Mouse (Mus musculus) cerebellum, adult 11 months (tissue): ENCODE measurements around the gene Wdr90.
A peak's percentile ranks its signal among the peaks of the same experiment; 100 is the strongest.

Experiments
- DNase-seq: peaks from one replicate; pipeline ENCODE4 v3.0.0; 2022

Gene Wdr90

DNA sequence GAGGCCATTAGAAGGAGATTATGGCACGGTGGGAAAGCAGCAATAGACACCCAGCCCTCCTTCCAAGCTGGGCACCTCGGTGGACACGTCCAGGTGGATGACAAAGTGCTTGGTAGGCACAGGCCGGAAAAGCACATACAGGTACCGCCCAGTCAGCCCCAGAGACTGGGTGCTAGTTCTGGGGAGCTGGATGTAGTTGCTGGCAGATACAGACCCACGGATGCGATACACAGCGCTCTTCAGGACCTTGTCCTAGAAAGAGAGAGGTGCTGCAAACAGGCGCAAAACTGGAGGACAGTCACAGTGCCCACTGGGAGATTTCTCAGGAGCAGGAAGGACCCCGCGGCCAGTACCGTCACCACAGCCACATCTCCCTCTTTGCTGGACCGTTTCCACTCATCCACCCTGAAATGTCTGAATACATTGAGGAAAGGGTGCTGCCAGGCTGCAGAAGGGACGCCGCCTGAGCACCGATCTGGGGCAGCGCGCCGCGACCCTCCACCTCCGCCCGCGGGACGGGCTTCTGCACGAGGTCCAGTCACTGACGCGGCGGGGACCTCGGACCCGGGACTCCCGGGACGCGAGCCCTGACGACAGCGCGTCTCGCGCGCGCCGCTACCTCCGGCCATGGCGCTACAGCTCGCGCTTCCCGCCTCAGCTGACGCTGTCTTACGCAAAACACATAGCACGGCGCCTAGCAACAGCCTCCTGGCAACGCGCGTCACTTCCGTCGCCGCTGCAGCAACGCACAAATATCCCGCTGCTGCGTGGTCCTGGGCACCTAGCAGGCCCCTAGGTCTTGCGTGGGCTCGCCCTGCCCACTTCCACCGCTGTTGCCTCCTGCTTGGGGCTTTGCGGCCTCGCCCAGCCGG, at the start of gene Wdr90:
TSS of gene Wdr90 (minus strand) at position 670 of the 872 bp plus-strand sequence.
- peak; percentile 85 for DNase-seq

DNA sequence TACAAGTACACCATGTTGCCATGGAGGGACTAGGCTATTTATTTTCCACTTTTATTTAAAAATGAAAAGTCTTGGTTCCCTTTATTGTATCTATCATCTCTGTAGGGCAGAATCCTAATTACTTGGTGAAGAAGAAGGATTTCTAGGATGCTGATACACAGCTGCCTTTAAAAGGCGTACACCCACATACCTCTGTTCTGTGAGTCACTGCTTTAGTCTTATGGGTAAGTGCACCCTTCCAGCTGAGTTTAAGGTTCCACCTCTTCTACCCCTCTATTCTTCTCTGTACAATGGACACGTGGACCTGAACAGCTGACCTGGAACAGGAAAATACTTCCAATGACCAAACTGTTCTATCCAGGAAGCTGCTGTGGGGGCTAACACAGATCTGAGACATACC, 46.3 kb upstream of the Wdr90 start:
- DNase-seq: no peak

DNA sequence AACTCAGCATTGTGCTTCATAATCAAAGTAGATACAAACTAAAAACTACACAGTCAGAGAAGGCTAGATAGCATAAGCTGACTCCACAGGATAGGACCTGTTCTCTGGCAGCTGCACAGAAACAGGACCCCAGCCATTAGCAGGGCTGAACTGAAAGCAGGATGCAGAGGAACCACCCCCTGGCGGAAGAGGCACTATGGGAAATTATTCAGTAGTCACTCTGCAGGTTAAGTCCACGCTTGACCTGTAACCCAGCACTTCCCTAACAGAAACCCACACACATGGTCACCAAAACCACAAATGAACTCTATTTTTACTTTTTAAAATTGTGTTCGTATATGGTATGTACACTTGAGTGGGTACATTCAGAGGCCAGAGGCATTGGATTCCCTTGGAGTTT, 41.8 kb upstream of the Wdr90 start:
- DNase-seq: no peak

DNA sequence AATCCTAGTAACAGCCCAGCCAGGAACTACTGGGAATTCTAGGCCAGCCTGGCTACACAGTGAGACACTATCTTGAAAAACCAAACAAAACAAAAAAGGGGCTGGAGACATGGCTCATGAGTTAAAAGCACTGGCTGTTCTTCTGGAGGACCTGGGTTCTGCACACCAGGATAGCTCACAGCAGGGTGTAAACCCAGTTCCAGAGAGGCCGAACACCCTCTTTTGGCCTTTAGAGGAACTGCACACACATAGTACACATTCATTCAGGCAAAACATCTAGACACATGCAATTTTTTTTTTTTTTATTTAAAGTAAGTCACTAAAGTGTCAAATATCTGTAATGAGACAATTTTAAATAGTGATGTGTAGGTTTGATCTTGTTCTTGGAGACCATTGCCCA, 38.9 kb upstream of the Wdr90 start:
- DNase-seq: no peak

DNA sequence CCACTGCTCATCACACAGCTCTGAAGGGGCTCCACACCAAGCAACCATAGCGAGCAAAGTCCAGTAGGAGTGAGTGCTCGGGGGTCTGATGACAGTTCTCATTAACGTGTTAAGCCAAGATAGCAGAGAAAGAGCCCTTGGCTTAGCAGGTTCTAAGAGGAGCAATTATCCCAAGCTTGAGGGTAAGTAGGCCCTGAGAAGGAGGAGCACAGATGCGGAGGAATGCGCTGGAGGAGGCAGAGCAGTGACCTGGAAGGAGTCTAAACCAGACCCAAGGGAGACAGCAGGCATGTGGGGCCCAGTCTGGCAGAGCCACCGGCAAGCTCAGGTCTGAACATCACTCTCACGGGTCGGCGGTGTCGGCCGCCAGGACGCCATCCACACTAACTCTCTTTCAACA, 34.6 kb upstream of the Wdr90 start:
- DNase-seq: no peak

DNA sequence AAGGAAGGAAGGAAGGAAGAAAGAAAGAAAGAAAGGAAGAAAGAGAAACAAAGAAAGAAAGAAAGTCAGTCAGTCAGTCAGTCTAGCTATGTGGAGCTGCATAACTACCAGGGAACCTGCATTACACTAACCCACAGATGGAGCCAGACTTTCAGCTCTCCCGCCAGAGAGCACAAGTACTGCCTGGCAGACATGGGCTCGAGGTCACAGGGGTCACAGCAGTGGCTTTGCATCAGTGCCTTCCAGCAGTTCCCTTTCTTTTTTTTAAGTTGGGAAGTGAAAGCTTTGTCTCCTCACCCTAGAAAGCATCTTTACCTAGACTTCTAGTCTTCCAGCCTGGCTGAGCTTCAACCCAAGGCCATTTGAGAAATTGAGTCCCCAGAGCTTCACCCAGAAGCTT, 34.1 kb upstream of the Wdr90 start:
- no peak for DNase-seq

DNA sequence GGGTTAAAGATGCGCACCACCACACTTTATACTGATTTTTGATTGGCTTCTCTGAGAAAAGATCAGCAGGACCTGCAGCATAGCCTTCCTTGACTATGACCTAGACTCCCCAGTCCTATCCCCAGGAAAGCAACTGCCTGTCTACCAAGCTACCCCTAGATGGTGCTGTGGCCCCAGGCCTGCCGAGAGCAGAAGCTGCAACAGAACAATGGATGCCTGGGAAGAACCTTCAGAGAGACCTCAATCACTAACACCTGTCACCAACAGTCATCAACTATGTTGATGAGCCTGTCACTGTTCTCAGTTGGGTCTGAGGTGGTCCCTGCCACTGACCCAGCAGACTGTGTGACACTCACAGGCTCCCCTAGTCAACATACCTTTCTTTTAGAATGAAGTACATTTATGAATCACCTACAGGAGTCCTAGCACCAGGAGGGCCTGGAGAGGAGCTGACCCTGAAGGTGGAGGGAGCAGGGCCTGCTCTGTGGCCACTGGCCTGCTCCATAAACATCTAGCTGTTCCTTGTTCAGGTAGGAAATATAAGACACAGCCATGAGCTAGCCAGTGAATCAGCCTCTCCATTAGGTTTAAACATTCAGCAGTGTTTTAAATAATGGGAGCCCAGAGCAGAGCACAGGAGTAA, 32.8 kb upstream of the Wdr90 start:
- peak; percentile 75 for DNase-seq

DNA sequence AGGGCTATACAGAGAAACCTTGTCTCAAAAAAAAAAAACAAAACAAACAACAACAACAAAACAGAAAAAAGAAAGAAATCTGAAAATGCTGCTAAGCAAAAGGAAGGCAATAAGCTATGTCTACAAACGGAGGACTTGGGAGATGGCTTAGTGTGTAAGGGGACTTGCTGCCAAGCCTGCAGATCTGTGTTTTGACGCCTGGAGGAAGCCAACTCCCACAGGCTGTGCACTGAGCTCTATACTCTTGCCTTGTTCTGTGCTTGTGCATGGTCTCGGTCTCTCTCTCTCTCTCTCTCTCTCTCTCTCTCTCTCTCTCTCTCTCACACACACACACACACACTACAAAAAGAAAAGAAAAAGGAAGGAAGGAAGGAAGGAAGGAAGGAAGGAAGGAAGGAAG, 27.5 kb upstream of the Wdr90 start:
- DNase-seq: no peak

DNA sequence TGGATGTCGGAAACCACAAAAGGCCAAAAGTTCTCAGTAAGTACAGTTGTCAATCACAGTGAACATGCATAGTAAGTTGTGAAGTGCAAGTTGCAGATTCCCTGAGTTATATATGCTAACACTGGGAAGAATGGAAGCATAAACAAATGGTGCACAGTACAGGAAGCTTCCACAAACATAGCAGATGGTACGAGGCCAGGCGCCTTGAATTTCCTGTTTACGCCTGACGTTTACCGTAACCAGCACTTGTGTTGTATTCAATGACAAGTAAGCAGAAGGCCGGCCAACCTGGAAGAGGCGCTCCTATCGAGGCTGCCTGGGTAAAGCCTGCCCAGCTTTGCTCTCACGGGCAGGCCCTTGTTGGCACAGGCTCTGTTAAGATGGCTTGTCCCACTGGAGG, 26.2 kb upstream of the Wdr90 start:
- no peak for DNase-seq

DNA sequence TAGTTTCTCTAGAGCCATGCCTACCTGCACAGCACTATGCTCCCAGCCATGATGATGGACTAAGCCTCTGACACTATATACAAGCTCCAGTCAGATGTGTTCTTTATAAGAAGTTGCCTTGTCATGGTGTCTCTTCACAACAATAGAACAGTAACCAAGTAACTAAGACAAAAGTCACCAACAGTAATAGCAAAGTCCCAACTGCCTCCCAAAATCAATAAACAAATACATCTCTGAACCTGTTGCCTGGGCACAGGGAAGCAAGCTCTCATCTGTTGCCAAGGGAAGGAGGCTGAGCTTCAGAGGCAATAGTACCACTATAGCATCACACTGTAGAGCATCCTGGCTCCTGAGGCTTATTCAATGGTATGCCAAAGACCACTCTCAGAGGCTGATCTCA, 25.5 kb upstream of the Wdr90 start:
- no peak for DNase-seq

DNA sequence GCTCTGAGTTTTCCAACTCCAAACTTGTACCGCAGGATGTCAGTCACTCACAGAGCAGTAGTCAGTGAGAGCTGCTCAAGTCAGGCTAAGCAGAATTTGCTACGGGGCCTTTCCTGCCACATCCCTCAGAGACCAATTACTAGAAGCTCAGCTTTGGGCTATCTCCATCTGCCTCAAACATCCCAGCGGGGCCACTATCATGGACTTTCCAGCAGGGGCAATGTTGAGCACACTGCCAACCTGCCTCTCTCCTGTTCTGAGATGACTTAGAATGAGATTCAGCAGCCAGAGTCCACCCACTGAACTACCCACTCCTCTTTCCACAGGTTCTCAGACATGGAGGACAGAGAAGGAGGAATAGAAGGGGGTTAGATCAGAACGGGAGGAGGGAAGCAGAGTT, 24.3 kb upstream of the Wdr90 start:
- no peak for DNase-seq

DNA sequence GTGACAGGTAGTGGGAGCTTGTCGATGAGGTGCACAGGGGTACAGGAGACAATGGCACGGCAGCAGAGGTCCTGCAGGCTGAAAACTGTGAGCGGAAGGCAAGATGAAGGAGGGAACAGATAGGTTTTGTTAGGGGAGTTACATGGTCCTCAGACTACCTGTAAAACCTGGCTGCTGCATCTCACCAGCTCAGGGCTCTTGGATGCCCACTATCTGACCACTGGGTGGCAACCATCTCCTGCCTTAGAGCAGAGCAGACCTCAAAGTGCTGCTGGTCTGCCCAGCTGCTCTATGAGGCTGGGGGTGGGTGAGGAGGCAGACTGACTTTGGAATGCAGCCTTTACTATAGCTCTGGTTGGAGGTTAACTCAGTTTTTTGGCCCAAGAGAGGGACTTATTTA, 22.5 kb upstream of the Wdr90 start:
- no peak for DNase-seq

DNA sequence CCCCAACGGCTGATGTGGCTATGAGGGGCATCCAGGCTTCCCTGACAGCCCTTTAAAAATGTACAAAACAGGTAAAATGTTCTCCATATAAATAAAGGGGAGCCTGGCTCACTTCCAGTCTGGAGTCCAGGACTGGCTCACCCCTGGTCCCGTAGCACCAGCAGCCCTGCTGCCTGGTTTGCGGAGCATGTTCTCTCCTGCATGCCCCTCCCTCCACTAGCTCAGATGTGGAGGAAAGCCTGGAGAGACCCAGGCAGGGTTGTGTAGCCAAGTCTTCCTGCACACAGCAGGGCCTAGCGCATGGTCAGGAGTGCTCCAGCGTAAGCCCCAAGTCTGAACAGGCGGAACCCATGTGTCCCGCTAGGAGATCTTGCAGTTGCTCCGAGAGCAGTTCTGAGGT, 22.0 kb upstream of the Wdr90 start:
- no peak for DNase-seq

DNA sequence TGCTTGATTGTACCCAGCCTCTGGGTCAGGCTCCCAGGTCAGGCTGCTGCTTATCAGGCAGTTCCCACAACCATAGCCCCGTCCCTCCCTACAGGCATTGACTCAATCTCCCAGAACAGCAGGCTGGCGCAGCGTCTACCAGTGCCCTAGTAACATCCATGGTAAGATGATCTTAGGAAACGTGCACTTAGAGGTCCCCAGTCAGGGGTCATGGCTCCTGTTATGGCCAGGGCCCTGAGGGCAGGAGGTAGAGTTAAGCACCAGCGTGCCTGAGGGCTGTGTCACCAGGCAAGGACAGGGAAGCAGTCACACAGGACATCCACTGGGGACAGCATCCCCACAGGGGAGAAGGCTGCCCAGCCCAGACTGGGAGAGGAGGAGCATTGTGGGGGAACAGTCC, 21.0 kb upstream of the Wdr90 start:
- DNase-seq: no peak

DNA sequence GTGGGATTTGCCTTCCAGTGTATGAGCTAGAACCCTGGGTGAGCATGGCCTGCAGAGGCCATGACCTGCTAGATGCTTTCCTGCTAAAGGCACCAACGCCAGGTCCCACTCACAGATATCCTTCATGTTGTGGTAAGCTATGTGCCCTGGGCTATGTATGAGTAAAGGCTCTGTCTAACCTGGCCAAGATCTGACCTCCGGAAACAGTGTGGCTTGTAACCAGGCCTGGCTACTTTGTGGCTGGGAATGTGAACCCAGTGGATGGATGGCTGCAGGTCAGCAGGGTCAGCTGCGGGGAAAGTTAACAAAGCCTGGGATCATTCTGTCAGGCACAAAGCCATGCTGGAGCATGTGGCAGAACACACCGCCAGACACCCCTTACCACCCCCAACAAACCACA, 20.4 kb upstream of the Wdr90 start:
- DNase-seq: no peak

DNA sequence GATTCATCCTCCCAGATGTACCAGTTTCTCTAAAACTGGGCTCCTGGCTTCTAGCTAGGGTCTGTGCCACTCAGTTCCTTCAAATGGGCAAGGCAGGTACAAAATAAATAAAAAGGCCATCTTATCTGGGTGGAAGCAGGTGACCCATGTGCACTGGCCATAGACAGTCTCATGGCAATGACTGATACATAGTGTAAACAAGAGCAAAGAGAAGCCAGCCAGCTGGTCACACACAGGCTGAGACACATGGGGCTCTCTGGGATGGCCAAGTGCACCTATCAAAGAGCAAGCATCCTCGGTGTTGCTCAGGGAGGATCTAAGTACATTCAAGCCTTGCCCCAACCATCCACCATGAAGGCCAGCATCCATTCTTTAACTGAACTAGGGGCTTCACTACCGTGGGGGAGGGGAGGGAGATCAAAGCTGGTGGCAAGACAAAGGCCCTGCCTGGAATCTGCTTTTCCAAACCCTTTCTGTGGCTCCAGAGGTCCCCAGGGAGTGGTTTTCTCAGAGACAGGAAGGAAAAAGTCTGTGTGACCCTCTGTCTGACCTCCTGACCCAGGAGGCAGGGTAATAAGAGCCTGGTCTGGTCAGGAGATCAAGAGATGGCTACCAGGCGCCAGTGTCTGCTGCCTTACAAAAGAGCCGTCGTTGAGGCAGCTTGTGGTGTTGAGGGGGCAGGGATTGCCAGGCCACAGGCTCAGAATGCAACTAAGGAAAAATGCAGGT, 19.8 kb upstream of the Wdr90 start:
- no peak for DNase-seq

DNA sequence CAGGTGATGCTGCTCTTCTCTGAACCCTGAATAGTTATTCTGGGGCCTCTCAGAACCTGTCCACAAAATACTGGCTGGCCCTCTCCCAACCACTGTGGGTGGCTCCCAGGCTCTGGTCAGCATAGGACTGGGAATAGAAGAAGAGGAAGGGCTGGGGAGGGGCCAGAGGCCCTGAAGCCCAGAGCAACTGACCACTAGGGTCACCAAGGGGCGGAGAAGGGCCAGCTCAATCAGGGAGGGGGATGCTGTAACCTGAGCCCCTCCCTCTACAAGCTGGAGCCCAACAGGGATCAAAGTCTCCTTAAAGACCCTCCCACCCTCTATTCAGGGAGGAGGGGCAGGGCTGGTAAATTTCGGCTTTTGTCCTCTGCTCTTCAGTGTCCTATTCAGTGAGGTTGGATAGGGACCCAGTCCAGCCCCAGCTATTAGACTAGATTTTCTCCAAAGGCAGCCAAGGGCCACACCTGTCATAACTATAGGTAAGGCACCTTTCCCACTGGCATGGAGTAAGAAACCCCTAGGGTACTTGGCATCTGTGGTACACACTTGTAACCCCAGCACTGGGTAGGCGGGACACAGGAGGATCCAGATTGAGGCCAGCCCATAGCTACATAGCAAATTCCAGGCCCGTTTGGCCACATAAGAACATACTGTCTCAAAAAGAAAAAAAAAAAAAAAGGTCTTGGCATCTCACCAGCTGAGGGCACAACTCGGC, 19.1 kb upstream of the Wdr90 start, which contains the start of gene Wfikkn1:
TSS of gene Wfikkn1 (minus strand) at position 663 of the 715 bp plus-strand sequence.
- DNase-seq: no peak

DNA sequence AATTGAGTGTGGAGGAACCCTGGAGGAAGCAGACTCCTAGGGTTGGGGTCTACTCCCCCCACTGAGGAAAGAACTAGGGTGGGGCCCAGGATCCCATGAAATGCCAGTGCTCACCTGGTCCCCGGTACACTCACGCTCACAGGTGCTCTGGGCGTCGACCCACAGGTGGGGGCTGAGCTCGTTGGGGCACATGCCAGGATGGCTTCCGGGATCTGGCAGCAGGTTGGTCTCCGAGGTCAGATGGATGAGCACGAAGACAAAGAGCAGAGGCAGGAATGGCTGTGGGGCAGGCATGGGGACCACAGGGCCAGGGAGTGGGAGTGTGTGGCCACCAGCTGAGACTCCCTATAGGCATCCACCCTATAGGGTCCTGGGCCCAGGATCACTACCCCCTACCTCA, 18.4 kb upstream of the Wdr90 start:
- DNase-seq: no peak

DNA sequence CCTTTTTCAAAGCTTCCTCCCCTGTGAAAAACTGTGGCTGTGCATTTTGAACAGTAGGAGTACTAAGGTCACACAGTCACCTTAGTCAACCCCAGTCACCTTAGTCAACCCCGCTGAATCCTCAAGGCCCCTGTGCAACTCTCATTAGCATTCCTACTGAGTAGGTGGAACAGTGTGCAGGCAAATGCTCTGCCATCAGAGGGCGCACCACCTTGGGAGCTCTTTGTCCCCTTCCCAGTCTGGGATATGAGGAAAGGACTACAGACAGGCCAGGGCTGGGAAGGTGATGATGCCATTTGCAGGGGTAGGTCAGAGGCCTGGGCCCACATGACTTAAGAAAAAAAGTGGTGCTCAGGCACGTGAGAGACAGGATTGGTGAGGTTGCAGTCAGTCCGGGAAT, 18.0 kb upstream of the Wdr90 start:
- DNase-seq: no peak

DNA sequence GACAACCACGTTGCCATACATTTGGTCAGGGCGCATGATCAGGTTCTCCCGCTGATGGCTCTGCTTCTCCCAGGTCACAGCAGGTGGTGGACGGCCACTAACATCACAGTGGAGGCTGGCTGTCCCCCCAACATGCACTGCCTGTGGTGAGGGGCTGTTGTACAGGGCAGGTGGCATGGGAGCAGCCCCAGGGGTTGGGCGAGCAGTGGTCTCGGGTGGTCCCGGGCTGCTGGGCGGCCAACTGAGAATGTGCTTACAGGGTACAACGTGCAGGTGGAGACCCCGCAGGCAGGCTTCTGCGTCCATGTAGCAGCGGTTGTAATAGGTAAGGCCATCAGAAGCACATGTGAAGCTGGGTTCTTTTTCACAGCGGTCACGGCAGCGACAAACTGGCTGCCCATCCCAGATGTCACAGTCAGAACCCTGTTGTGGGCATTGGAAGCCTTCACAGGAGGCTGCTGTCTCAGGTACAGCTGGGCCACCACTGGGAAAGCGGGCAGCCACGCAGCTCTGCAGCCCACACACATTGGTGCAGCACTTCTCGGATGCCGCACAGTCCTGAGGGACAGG, 17.4 kb upstream of the Wdr90 start:
- DNase-seq: no peak

DNA sequence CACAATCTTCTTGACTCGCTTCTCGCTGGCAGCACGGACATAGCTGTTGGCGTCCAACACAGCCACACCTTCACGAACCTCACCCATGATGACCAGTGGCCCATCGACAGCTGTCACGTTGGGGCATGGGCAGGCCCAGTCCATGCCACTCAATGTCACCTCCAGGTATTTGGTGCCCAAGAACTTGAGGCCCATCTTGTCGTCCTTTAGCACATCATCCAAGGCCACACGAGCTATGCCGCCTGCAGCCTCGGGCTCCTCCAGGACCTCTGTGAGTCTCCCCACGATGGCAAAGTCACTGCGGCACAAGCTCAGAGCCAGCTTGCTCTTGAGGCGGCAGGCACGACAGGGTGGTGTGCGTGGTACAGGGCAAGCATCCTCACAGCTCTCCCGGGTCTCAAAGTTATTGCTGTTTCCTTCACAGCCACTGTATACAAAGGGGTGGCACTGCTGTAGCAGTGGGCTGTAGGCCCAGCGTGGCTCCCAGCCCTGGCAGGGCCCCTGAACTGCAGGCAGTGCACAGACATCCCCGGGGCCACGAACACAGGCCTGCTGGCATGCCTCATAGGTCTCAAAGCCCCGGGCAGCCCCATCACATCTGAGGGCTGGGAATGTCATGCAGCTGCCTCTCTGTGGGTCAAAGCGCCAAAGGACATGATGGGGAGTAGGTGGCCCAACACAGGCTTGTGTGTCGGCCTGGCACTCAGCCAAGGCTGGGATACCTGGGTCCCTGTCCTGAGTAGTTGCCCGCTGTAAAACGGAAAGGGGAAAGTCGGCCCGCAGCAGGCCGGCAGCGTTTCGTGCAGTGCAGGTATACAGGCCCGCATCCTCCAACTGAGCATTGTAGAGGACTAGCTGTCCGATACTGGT, 16.7 kb upstream of the Wdr90 start:
- DNase-seq: no peak

DNA sequence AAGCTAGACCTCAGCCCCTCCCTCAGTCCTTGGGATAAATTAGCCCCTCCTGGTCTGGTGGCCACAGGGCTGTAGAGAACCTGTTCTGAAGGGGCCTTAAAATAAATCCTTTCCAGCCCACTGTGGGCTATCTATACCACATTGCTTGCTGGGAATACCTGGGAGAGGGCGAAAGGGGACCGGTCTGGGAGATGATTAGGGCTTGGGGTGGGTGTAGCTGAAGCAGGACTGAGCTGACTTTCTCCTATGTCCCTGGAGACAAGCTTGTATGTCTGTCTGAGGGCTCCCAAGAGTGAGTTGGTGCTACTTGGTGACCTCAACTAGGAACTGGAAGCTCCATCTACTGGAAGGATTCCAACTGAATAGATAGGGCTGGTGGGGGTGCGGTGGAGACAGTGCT, 15.7 kb upstream of the Wdr90 start:
- no peak for DNase-seq
